Mouse (Mus musculus): ENCODE data around the gene Creb3. TPM values are rescaled to one million over a fixed set of nuclear protein-coding genes. Genes with fewer than 3 reads are reported as not detected.
"Not testable (repeated sequence)": the region's sequence is repeated elsewhere in the genome, so short reads cannot be mapped to it uniquely, and the experiment has no call there.

Gene Creb3
- polyA plus RNA-seq, 1 experiment, result 133 TPM

DNA sequence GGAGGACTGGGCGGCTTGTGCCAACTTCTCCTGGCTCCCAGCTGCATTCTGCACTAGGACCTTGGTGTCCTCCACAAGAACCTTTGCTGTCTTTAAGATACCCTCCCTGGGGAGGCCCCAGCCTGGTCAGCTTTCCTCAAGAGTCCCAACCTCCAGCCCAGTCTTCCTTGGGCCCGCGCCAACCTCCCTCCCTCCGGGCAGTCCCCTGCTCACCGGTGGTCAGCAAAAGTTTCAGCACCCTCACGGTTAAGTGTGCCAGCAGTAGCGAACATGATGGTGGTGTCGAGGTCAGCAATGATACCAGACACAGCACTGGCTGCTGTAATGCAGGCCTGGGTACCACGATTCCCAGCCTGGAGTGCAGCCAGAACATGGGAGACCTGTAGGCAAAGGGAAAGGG, 26.1 kb upstream of the Creb3 start:
- Histone ChIP-seq H3K36me3 (ENCODE audit: control insufficient read depth, insufficient read depth, low read length) (peaks cover 95% of the 10 kb centered on the region), H3K27me3 (ENCODE audit: control insufficient read depth, insufficient read depth, low read length) (no peaks in the 10 kb centered on the region), H3K4me1 (ENCODE audit: control insufficient read depth, insufficient read depth, insufficient read length, low read length) (no peaks in the 10 kb centered on the region), H3K4me3 (ENCODE audit: low read depth, low read length) (no peak overlapping the region), H3K27ac (ENCODE audit: insufficient read depth, low read depth, low read length) (no peak overlapping the region)
- WGBS, result 86% methylated on average over 9 of the region's 9 CpGs
- TF ChIP-seq POLR2A (IDR thresholded peaks at IDR 0.05; ENCODE audit: low read depth, low read length) (no peak), CTCF (IDR thresholded peaks at IDR 0.05; ENCODE audit: extremely low read depth, insufficient read length, insufficient replicate concordance, low read depth, low read length) (no peak)

DNA sequence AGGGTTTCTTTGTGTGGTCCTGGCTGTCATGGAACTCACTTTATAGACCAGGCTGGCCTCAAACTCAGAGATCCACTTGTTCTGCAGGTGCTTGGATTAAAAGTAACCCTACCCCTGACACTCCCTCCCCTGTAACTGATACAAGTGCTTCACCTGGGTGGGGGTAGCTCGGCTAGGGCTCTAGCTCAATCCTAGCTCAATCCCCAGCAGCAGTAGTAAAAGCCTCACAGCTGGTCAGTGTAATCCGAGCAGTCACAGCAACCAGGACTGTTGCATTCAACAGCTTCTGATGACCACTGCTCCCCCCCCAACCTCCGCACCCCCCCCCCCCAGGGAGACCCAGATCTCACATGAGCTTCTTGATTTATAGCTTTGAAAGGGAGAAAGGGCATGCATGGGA, 20.1 kb upstream of the Creb3 start:
- no peak for TF ChIP-seq POLR2A (IDR thresholded peaks at IDR 0.05; ENCODE audit: low read depth, low read length)
- no peak for TF ChIP-seq CTCF (IDR thresholded peaks at IDR 0.05; ENCODE audit: extremely low read depth, insufficient read length, insufficient replicate concordance, low read depth, low read length)
- no peaks in the 10 kb centered on the region for H3K27me3 ChIP-seq (ENCODE audit: control insufficient read depth, insufficient read depth, low read length)
- peaks cover 94% of the 10 kb centered on the region for H3K36me3 ChIP-seq (ENCODE audit: control insufficient read depth, insufficient read depth, low read length)
- 90% methylated on average over 3 of the region's 3 CpGs for WGBS
- no peak overlapping the region for H3K27ac ChIP-seq (ENCODE audit: insufficient read depth, low read depth, low read length)
- H3K4me1 ChIP-seq (ENCODE audit: control insufficient read depth, insufficient read depth, insufficient read length, low read length), result no peaks in the 10 kb centered on the region
- H3K4me3 ChIP-seq (ENCODE audit: low read depth, low read length), result no peak overlapping the region

DNA sequence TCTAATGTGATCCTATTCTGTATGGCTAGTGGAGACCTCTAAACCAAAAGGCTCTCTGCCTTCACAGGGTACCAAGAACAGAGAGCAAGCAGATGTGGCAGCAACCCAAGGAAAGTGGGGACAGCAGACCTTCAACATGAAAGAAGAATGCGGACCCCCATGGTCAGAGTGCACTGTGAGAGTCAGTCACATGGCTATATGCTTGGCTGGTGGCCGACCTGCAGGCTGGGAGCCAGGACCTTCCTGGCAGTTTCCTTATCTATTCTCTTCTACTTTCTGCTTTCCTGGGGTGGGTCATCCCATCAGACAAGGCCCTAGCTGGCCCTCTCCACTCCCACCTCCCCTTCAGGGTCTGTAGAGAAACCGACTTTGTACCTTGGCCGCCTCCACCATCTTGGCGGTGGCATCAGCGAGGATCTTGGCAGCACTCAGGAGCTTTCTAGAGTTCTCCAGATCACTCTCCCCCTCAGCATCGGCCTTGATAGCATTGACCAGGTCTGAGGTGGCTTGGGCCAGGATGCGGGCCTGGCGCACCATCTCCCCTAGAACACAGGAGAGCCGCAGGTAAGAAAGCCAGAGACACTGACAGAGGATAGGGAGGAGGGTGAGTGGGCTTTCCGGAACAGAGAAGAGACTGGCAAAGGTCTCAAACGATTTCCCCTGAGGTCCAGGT, 15.6 kb upstream of the Creb3 start:
- TF ChIP-seq POLR2A (IDR thresholded peaks at IDR 0.05; ENCODE audit: low read depth, low read length) (no peak), CTCF (IDR thresholded peaks at IDR 0.05; ENCODE audit: extremely low read depth, insufficient read length, insufficient replicate concordance, low read depth, low read length) (no peak)
- Histone ChIP-seq H3K4me3 (ENCODE audit: low read depth, low read length) (no peak overlapping the region), H3K27ac (ENCODE audit: insufficient read depth, low read depth, low read length) (no peak overlapping the region), H3K27me3 (ENCODE audit: control insufficient read depth, insufficient read depth, low read length) (no peaks in the 10 kb centered on the region), H3K36me3 (ENCODE audit: control insufficient read depth, insufficient read depth, low read length) (peaks cover 96% of the 10 kb centered on the region), H3K4me1 (ENCODE audit: control insufficient read depth, insufficient read depth, insufficient read length, low read length) (no peaks in the 10 kb centered on the region)
- WGBS, result 89% methylated on average over 12 of the region's 12 CpGs

DNA sequence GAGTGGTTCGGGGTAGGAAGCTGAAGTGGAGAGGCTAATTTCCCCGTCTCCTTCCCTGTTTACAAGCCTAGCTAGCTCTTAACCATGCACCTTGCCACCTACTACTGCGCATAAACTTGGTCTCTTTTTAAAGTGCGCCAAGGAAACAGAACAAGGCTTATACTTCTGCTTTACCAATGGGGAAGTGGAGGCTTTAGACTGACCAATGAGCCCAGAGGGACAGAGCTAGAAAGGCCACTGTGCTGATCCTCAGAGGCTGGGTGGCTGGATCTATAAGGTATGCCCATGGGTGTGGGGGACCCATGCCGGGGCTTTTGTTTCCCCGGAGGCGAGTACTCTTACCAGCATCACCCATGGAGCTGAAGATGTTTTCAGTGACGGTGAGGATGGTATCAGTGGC, 15.0 kb upstream of the Creb3 start:
- Histone ChIP-seq H3K27ac (ENCODE audit: insufficient read depth, low read depth, low read length) (no peak overlapping the region), H3K4me3 (ENCODE audit: low read depth, low read length) (no peak overlapping the region), H3K27me3 (ENCODE audit: control insufficient read depth, insufficient read depth, low read length) (no peaks in the 10 kb centered on the region), H3K4me1 (ENCODE audit: control insufficient read depth, insufficient read depth, insufficient read length, low read length) (no peaks in the 10 kb centered on the region), H3K36me3 (ENCODE audit: control insufficient read depth, insufficient read depth, low read length) (peaks cover 94% of the 10 kb centered on the region)
- WGBS, result 89% methylated on average over 8 of the region's 8 CpGs
- TF ChIP-seq CTCF (IDR thresholded peaks at IDR 0.05; ENCODE audit: extremely low read depth, insufficient read length, insufficient replicate concordance, low read depth, low read length) (no peak), POLR2A (IDR thresholded peaks at IDR 0.05; ENCODE audit: low read depth, low read length) (no peak)

DNA sequence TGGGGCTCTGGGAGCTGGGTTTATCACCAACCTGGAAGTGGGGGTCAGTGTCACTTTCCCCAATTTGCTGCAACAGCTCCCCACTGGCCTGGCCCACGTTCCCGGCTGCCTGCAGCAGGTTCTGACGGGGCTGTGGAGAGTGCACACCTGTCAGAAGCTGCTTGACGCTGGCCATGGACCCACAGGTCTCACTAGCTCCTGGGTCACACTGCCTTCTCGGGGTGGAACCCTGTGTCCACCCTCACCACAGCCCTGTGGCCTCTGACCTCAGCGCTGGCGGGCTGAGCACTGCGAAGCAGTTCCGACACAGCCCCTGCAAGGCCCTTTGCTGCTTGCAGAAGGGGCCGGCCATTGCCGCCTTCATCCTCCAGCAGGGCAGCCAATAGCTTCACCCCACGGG, 13.1 kb upstream of the Creb3 start:
- Histone ChIP-seq H3K27ac (ENCODE audit: insufficient read depth, low read depth, low read length) (no peak overlapping the region), H3K4me1 (ENCODE audit: control insufficient read depth, insufficient read depth, insufficient read length, low read length) (no peaks in the 10 kb centered on the region), H3K36me3 (ENCODE audit: control insufficient read depth, insufficient read depth, low read length) (peaks cover 94% of the 10 kb centered on the region), H3K4me3 (ENCODE audit: low read depth, low read length) (no peak overlapping the region), H3K27me3 (ENCODE audit: control insufficient read depth, insufficient read depth, low read length) (no peaks in the 10 kb centered on the region)
- TF ChIP-seq POLR2A (IDR thresholded peaks at IDR 0.05; ENCODE audit: low read depth, low read length) (no peak), CTCF (IDR thresholded peaks at IDR 0.05; ENCODE audit: extremely low read depth, insufficient read length, insufficient replicate concordance, low read depth, low read length) (no peak)
- WGBS, result 93% methylated on average over 12 of the region's 12 CpGs

DNA sequence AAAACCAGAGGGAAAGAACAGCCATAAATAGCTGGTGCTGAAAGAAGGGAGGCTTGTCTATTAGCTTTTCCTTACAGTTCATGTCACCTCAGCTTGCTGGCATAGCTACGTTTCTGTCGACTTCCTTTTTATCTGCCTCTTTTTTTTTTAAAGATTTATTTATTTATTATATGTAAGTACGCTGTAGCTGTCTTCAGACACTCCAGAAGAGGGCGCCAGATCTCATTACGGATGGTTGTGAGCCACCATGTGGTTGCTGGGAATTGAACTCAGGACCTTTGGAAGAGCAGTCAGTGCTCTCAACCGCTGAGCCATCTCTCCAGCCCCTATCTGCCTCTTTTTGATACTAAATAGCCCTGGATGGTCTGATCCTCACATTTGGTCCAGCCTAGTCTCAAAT, 10.3 kb upstream of the Creb3 start:
- WGBS, result 82% methylated on average over 6 of the region's 6 CpGs
- H3K4me1 ChIP-seq (ENCODE audit: control insufficient read depth, insufficient read depth, insufficient read length, low read length), result not testable (repeated sequence)
- peaks cover 93% of the 10 kb centered on the region for H3K36me3 ChIP-seq (ENCODE audit: control insufficient read depth, insufficient read depth, low read length)

DNA sequence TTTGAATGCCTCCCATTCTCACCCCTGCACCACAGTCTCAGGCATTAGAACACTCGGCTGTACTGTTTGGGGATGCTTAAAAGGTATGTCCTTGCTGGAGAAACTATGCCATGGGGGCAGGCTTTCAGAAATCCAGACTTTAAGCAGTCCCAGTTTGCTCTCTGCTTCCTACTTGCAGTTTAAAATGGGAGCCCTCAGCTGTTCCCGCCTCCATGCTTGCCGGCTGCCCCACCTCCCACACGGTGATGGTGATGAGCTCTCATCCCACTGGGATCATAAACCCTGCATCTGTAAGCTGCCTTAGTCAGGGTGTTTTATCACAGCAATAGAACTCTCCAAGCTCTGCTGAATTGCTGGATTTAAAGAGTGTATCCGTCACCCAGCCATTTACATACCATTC, 9.7 kb upstream of the Creb3 start:
- H3K4me3 ChIP-seq (ENCODE audit: low read depth, low read length), result no peak overlapping the region
- H3K27ac ChIP-seq (ENCODE audit: insufficient read depth, low read depth, low read length), result no peak overlapping the region
- no peaks in the 10 kb centered on the region for H3K27me3 ChIP-seq (ENCODE audit: control insufficient read depth, insufficient read depth, low read length)
- TF ChIP-seq CTCF (IDR thresholded peaks at IDR 0.05; ENCODE audit: extremely low read depth, insufficient read length, insufficient replicate concordance, low read depth, low read length) (no peak), POLR2A (IDR thresholded peaks at IDR 0.05; ENCODE audit: low read depth, low read length) (no peak)
- 97% methylated on average over 5 of the region's 5 CpGs for WGBS
- peaks cover 89% of the 10 kb centered on the region for H3K36me3 ChIP-seq (ENCODE audit: control insufficient read depth, insufficient read depth, low read length)
- no peaks in the 10 kb centered on the region for H3K4me1 ChIP-seq (ENCODE audit: control insufficient read depth, insufficient read depth, insufficient read length, low read length)

More for the DNA sequence above, 10.3 kb upstream of the Creb3 start:
- H3K4me3 ChIP-seq (ENCODE audit: low read depth, low read length); H3K27me3 ChIP-seq (ENCODE audit: control insufficient read depth, insufficient read depth, low read length); H3K27ac ChIP-seq (ENCODE audit: insufficient read depth, low read depth, low read length): not testable (repeated sequence)
